Comparison of ENCODE assay signal across 8 mouse cellular contexts in genomic region chr8:126699389-126699775, GRCm38 (mm10).
DNase-seq lines count a peak whose midpoint lies in the region; ATAC-seq and TF ChIP-seq lines count a peak whose summit lies in the region.

No protein-coding gene starts in this region.

- no peak overlapping the region for H3K4me2 ChIP-seq in hindbrain, embryonic 15.5 days

- ATAC-seq in hindbrain, embryonic 15.5 days (ENCODE audit: low FRiP score, low read depth): no peak

- TF ChIP-seq POLR2A in heart, adult 2 months (IDR thresholded peaks at IDR 0.05; ENCODE audit: insufficient read depth, low read depth, low read length): no peak

- no peaks in the 10 kb centered on the region for H3K36me3 ChIP-seq in heart, adult 2 months (ENCODE audit: control insufficient read depth, insufficient read depth, low read length)
- H3K36me3 ChIP-seq in hindbrain, embryonic 15.5 days: no peaks in the 10 kb centered on the region

- no peak overlapping the region for H3K4me3 ChIP-seq in heart, adult 2 months
- H3K4me3 ChIP-seq in hindbrain, embryonic 15.5 days: no peak overlapping the region

- peak overlapping the region; percentile 5 for H3K27ac ChIP-seq in heart, adult 2 months
- H3K27ac ChIP-seq in hindbrain, embryonic 15.5 days (replicated peaks): peak overlapping the region; percentile 46

- DNase-seq in heart, adult 2 months: no peak
- no peak for DNase-seq in heart, postnatal 25 days (ENCODE audit: low spot score)
- DNase-seq in T-cell, adult 2 months (ENCODE audit: low spot score): peak; percentile 30
- peak; percentile 58 for DNase-seq in naive thymus-derived CD4-positive, alpha-beta T cell, adult 2 months (ENCODE audit: low read depth)
- DNase-seq in right cerebral cortex, adult 2 months (ENCODE audit: low spot score in 2 of 2): no peak
- DNase-seq in frontal cortex, postnatal 36 days (ENCODE audit: low spot score in 2 of 2): no peak
- DNase-seq in retina, embryonic 14.5 days (ENCODE audit: low spot score): no peak

- no peak for TF ChIP-seq EP300 in heart, adult 2 months (IDR thresholded peaks at IDR 0.05; ENCODE audit: insufficient read depth, low read depth, low read length)

- H3K4me1 ChIP-seq in heart, adult 2 months (ENCODE audit: control insufficient read depth, insufficient read depth, low read length): peaks cover 6% of the 10 kb centered on the region
- peaks cover 14% of the 10 kb centered on the region; the same call in 1 of the 2 replicates for H3K4me1 ChIP-seq in hindbrain, embryonic 15.5 days (replicated peaks)

- no peak for TF ChIP-seq CTCF in heart, adult 2 months (IDR thresholded peaks at IDR 0.05)

- intact Hi-C loops in heart, adult 2 months (cut with DNase I): no loop called here
- intact Hi-C loops in heart, postnatal 25 days (cut with DNase I): no loop called here

- no peaks in the 10 kb centered on the region for H3K9me3 ChIP-seq in hindbrain, embryonic 15.5 days

- no peak overlapping the region for H3K9ac ChIP-seq in heart, adult 2 months (ENCODE audit: low read depth, low read length)
- H3K9ac ChIP-seq in hindbrain, embryonic 15.5 days: no peak overlapping the region

- H3K27me3 ChIP-seq in heart, adult 2 months (ENCODE audit: control insufficient read depth, insufficient read depth, low read length): no peaks in the 10 kb centered on the region
- H3K27me3 ChIP-seq in hindbrain, embryonic 15.5 days: no peaks in the 10 kb centered on the region

- H3K79me2 ChIP-seq in heart, adult 2 months (replicated peaks; ENCODE audit: control insufficient read depth, insufficient read depth, low read length): no peaks in the 10 kb centered on the region

- WGBS in heart, adult 2 months: 17% methylated on average over 6 of the region's 6 CpGs
- WGBS in hindbrain, embryonic 15.5 days: 32% methylated on average over 6 of the region's 6 CpGs

Comparison
In these comparisons a context has a peak if more than half of its experiments do, and no peak if none do; other contexts are left out.
1. DNase-seq: peak in T-cell, adult 2 months (single experiment) and naive thymus-derived CD4-positive, alpha-beta T cell, adult 2 months (single experiment); none in heart, adult 2 months (0 of 2), heart, postnatal 25 days (single experiment), right cerebral cortex, adult 2 months (0 of 2), frontal cortex, postnatal 36 days (0 of 2) and retina, embryonic 14.5 days (single experiment).